Mouse (Mus musculus): ENCODE results near the gene Gfpt1. TPM values are rescaled to one million over a fixed set of nuclear protein-coding genes. Genes with fewer than 3 reads are reported as not detected.
A peak's percentile ranks its signal among the peaks of the same experiment; 100 is the strongest.

Gene Gfpt1
- polyA plus RNA-seq, 1 experiment from 2014 or later: 24.7 TPM

GRCm38 (mm10) chr6:87131078-87131477 lies 88.4 kb downstream of the Gfpt1 start:
- no peaks in the 10 kb centered on the region for H3K36me3 ChIP-seq (ENCODE audit: control insufficient read depth, insufficient read depth, low read length)
- 76% methylated on average over 1 of the region's 1 CpGs for WGBS
- no peak overlapping the region for H3K9ac ChIP-seq (ENCODE audit: low read depth, low read length)
- no peaks in the 10 kb centered on the region for H3K27me3 ChIP-seq (replicated peaks; ENCODE audit: control insufficient read depth, insufficient read depth, low read length)
- H3K4me2 ChIP-seq (ENCODE audit: low read depth, low read length): no peak overlapping the region
- H3K4me1 ChIP-seq (ENCODE audit: control insufficient read depth, insufficient read depth, low read length): peaks cover 10% of the 10 kb centered on the region
- H3K27ac ChIP-seq (ENCODE audit: low read length): no peak overlapping the region
- no peak for ATAC-seq
- H3K4me3 ChIP-seq (ENCODE audit: low read length): no peak overlapping the region
- no peaks in the 10 kb centered on the region for H3K9me3 ChIP-seq (ENCODE audit: control insufficient read depth, low read length)

DNA sequence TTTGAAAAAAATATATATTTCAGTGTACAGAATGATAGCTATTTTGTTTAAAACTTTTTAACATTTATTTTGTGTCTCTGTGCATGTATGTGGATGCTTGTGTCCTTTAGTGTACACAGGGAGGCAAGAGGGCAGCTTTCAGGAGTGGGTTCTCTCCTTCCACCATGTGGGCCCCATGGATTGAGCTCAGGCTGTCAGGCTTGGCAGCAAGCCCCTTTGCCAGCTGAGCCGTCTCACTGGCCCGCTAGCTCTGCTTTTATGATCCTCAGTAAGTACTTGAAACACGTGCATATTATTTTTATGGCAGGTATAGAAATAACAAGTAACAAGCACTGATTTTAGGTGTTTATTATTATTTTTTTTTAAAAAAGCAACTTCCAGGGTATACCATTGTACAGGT lies 90.9 kb downstream of the Gfpt1 start:
- no peak overlapping the region for H3K9ac ChIP-seq (ENCODE audit: low read depth, low read length)
- H3K27ac ChIP-seq (ENCODE audit: low read length): no peak overlapping the region
- H3K4me2 ChIP-seq (ENCODE audit: low read depth, low read length): no peak overlapping the region
- 75% methylated on average over 3 of the region's 3 CpGs for WGBS
- H3K9me3 ChIP-seq (ENCODE audit: control insufficient read depth, low read length): no peaks in the 10 kb centered on the region
- H3K4me1 ChIP-seq (ENCODE audit: control insufficient read depth, insufficient read depth, low read length): no peaks in the 10 kb centered on the region
- no peak overlapping the region for H3K4me3 ChIP-seq (ENCODE audit: low read length)
- no peaks in the 10 kb centered on the region for H3K36me3 ChIP-seq (ENCODE audit: control insufficient read depth, insufficient read depth, low read length)
- ATAC-seq: no peak
- no peaks in the 10 kb centered on the region for H3K27me3 ChIP-seq (replicated peaks; ENCODE audit: control insufficient read depth, insufficient read depth, low read length)

- H3K27me3 ChIP-seq (replicated peaks; ENCODE audit: control insufficient read depth, insufficient read depth, low read length): no peaks in the 10 kb centered on the region
- 80% methylated on average over 12 of the region's 12 CpGs for WGBS
- H3K9ac ChIP-seq (ENCODE audit: low read depth, low read length): no peak overlapping the region
- no peaks in the 10 kb centered on the region for H3K9me3 ChIP-seq (ENCODE audit: control insufficient read depth, low read length)
- no peak overlapping the region for H3K4me2 ChIP-seq (ENCODE audit: low read depth, low read length)
- ATAC-seq: no peak
- H3K4me1 ChIP-seq (ENCODE audit: control insufficient read depth, insufficient read depth, low read length): no peaks in the 10 kb centered on the region
- H3K36me3 ChIP-seq (ENCODE audit: control insufficient read depth, insufficient read depth, low read length): no peaks in the 10 kb centered on the region
- no peak overlapping the region for H3K4me3 ChIP-seq (ENCODE audit: low read length)
- H3K27ac ChIP-seq (ENCODE audit: low read length): no peak overlapping the region
These were observed 91.4 kb downstream of the Gfpt1 start for GRCm38 (mm10) chr6:87133966-87134546.

- no peak overlapping the region for H3K27ac ChIP-seq (ENCODE audit: low read length)
- no peaks in the 10 kb centered on the region for H3K4me1 ChIP-seq (ENCODE audit: control insufficient read depth, insufficient read depth, low read length)
- no peak overlapping the region for H3K4me2 ChIP-seq (ENCODE audit: low read depth, low read length)
- H3K9me3 ChIP-seq (ENCODE audit: control insufficient read depth, low read length): no peaks in the 10 kb centered on the region
- H3K9ac ChIP-seq (ENCODE audit: low read depth, low read length): no peak overlapping the region
- H3K27me3 ChIP-seq (replicated peaks; ENCODE audit: control insufficient read depth, insufficient read depth, low read length): no peaks in the 10 kb centered on the region
- WGBS: 80% methylated on average over 5 of the region's 5 CpGs
- H3K36me3 ChIP-seq (ENCODE audit: control insufficient read depth, insufficient read depth, low read length): no peaks in the 10 kb centered on the region
- H3K4me3 ChIP-seq (ENCODE audit: low read length): no peak overlapping the region
- no peak for ATAC-seq
These were observed 95.8 kb downstream of the Gfpt1 start for GRCm38 (mm10) chr6:87138479-87138878.

DNA sequence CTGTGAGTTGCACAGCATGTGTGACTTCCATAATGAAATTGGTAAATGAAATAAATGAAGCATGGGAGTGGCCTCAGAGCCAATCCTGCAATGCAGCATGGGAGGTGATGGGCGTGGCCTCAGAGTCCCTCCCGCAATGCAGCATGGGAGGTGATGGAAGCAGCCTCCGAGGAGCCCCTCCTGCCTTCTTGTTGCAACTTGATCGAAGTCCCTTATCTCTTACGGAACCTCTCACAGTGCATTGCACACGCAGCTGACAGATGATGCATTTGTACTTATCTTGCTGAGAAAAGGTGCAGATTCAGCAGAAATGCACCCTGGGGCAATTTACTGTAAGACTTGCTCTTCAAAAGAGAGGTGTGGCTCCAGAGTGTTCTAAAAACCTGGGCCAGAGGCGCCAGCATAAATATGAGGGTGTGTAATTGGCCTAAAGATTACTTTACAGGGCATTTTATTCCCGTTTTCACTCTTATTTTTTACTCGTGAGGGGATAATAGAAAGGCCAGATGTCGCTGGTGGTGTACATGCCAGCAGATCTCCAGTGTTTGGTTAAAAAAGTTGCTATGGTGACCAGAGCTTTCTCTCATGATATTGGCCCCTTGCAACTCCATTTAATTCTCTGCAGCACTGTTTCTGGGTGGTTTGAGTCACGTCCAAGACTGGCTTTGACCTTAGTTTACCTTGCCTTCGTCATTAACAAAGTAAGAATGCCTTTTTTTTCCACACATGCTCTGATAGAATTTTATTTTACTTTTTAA lies 97.3 kb downstream of the Gfpt1 start:
- H3K36me3 ChIP-seq (ENCODE audit: control insufficient read depth, insufficient read depth, low read length): no peaks in the 10 kb centered on the region
- no peaks in the 10 kb centered on the region for H3K9me3 ChIP-seq (ENCODE audit: control insufficient read depth, low read length)
- H3K4me1 ChIP-seq (ENCODE audit: control insufficient read depth, insufficient read depth, low read length): no peaks in the 10 kb centered on the region
- 64% methylated on average over 12 of the region's 12 CpGs for WGBS
- no peaks in the 10 kb centered on the region for H3K27me3 ChIP-seq (replicated peaks; ENCODE audit: control insufficient read depth, insufficient read depth, low read length)
- H3K4me2 ChIP-seq (ENCODE audit: low read depth, low read length): no peak overlapping the region
- no peak overlapping the region for H3K9ac ChIP-seq (ENCODE audit: low read depth, low read length)
- no peak overlapping the region for H3K4me3 ChIP-seq (ENCODE audit: low read length)
- no peak overlapping the region for H3K27ac ChIP-seq (ENCODE audit: low read length)
- peak; percentile 44; the same call in 1 of the 2 replicates for ATAC-seq

Other genes with a start within 250 kb of the Gfpt1 start
- 538 and 653 TPM in 2 replicates for gene Anxa4, start 249.3 kb upstream of the Gfpt1 start, polyA plus RNA-seq (2015; fragmentation: Nextera tagmentation; extraction: Ambion mirVana)
- gene Aak1, start 193.3 kb upstream of the Gfpt1 start, polyA plus RNA-seq (2015; fragmentation: Nextera tagmentation; extraction: Ambion mirVana): 7.0 and 8.9 TPM in 2 replicates
- 110 and 114 TPM in 2 replicates for gene Nfu1, start 33.6 kb upstream of the Gfpt1 start, polyA plus RNA-seq (2015; fragmentation: Nextera tagmentation; extraction: Ambion mirVana)
- gene D6Ertd527e, start 61.9 kb downstream of the Gfpt1 start, polyA plus RNA-seq (2015; fragmentation: Nextera tagmentation; extraction: Ambion mirVana): 0.23 and 0.54 TPM in 2 replicates

All from intestine, embryonic 16.5 days (tissue).